27 mouse cellular contexts compared by ENCODE assay signal in genomic region chr7:135937465-135937864, GRCm38 (mm10).
"Had no signal": no experiment of that assay in that cellular context is flagged by ENCODE, and none has a peak within 500 bp of the region (broad histone marks: within the 10 kb centered on the region; RNA-seq: fewer than 3 reads in every experiment).

No protein-coding gene starts in this region.

- H3K4me2 ChIP-seq: embryonic facial prominence, embryonic 12.5 days; embryonic facial prominence, embryonic 13.5 days; embryonic facial prominence, embryonic 15.5 days; forebrain, embryonic 12.5 days; forebrain, embryonic 13.5 days; forebrain, embryonic 15.5 days had no signal

- H3K36me3 ChIP-seq: embryonic facial prominence, embryonic 10.5 days; embryonic facial prominence, embryonic 12.5 days; embryonic facial prominence, embryonic 13.5 days; embryonic facial prominence, embryonic 15.5 days; forebrain, embryonic 10.5 days; forebrain, embryonic 12.5 days; forebrain, embryonic 15.5 days had no signal

- H3K9ac ChIP-seq: embryonic facial prominence, embryonic 12.5 days; embryonic facial prominence, embryonic 13.5 days; embryonic facial prominence, embryonic 15.5 days; forebrain, embryonic 12.5 days; forebrain, embryonic 13.5 days; forebrain, embryonic 15.5 days; forebrain, postnatal 0 days had no signal

- H3K9me3 ChIP-seq: embryonic facial prominence, embryonic 10.5 days; embryonic facial prominence, embryonic 13.5 days; embryonic facial prominence, embryonic 15.5 days; forebrain, embryonic 10.5 days; forebrain, embryonic 12.5 days; forebrain, embryonic 13.5 days; forebrain, embryonic 15.5 days had no signal

- H3K4me1 ChIP-seq: forebrain, embryonic 12.5 days had no signal

- DNase-seq: cerebellum, adult 8-10 months; cerebellum, adult 9-10 months; cerebellum, adult 9-11 months; cerebellum, postnatal 10 days; cerebellum, postnatal 14 days; cerebellum, postnatal 25 days; cerebellum, postnatal 36 days; embryo, embryonic 11 days; forebrain, postnatal 0 days; gastrocnemius, adult 2 months; gastrocnemius, postnatal 10 days; gastrocnemius, postnatal 14 days; gastrocnemius, postnatal 25 days; gastrocnemius, postnatal 36 days; heart, adult 18-20 months; heart, adult 2 months had no signal

- ATAC-seq: forebrain, embryonic 13.5 days; forebrain, embryonic 14.5 days; forebrain, embryonic 15.5 days; forebrain, embryonic 16.5 days; forebrain, postnatal 0 days had no signal

- H3K4me3 ChIP-seq: embryonic facial prominence, embryonic 10.5 days; embryonic facial prominence, embryonic 12.5 days; embryonic facial prominence, embryonic 13.5 days; embryonic facial prominence, embryonic 15.5 days; erythroblast, embryonic 14.5 days; forebrain, embryonic 10.5 days; forebrain, embryonic 12.5 days; forebrain, embryonic 13.5 days; forebrain, embryonic 15.5 days; gastrocnemius, adult 2 months; heart, adult 2 months had no signal

- H3K27me3 ChIP-seq: embryonic facial prominence, embryonic 12.5 days; embryonic facial prominence, embryonic 13.5 days; embryonic facial prominence, embryonic 15.5 days; forebrain, embryonic 12.5 days; forebrain, embryonic 13.5 days; forebrain, embryonic 15.5 days had no signal

- H3K27ac ChIP-seq: embryonic facial prominence, embryonic 10.5 days; embryonic facial prominence, embryonic 12.5 days; embryonic facial prominence, embryonic 13.5 days; embryonic facial prominence, embryonic 15.5 days; forebrain, embryonic 10.5 days; forebrain, embryonic 12.5 days; forebrain, embryonic 13.5 days; forebrain, embryonic 15.5 days; gastrocnemius, adult 2 months; heart, adult 2 months had no signal
